Mouse (Mus musculus) neutrophil, adult 5-6 weeks (primary cell): ENCODE measurements around the gene Aox3. TPM values are rescaled to one million over a fixed set of nuclear protein-coding genes. Genes with fewer than 3 reads are reported as not detected.

ENCODE experiments used
- ATAC-seq: fragments of 151-379, 151-347 bp; 2 replicates; pipeline ENCODE4 v1.8.0; 2017; ENCODE audit warnings: mild to moderate bottlenecking, moderate TSS enrichment; ENCODE audit not compliant: insufficient number of reproducible peaks, poor library complexity, low FRiP score, severe bottlenecking; ENCODE audit errors: extremely low read depth
- total RNA-seq: library from RNA; stranded (forward); fragments of 200-1000 nt; gene quantifications from 2 replicates; pipeline ENCODE4 v1.2.3, GENCODE M21; 2017

Aox3 gene
- total RNA-seq, 1 experiment from 2014 or later: not detected

DNA sequence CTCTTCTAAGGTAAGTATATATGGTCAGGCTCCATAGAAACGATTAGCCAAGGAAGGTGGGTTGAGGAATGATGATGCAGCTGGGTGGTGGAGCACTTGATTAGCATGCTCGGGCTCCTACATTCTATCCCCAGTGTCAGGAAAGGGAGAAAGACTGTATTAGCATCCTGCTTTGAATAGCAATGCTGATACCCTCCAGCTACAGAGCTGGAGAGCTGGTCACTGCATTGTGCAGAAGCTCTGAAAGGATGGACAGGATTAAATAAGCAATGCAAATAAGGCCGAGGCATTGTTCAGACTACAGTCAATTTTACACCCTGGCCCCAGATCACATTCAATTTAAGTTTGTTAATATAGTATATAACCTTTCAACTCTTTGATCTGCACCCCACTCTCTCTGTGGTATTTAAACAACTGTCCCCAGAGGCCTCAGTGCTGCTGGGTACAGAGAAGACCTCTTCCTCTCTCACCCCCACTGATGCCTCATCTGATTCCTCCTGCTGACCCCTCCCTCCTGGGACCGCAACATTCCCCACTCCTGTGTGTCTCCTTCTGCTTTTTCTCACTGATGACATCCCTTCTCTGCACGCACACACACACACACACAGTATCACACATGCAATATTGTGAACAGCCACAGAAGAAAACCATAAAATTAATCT lies 75.7 kb downstream of the Aox3 start:
- no peak for ATAC-seq

DNA sequence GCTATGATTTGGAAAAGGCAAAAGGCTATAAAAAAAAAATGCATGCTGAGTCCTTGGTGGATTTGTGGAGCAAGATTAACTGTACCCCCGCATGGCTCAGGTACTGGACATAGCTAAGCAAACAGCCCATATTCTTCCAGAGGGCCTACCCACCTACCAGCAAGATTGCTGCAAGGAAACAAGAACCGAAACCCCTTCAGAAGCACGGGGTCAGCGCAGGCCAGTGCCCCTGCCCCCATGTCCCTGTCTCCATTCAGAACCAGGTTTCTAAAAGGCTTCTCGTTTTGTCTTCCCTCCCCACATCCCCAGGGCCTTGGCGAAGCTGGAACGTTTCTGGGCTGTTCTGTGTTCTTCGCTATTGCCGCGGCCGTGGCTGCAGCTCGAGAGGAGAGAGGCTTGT lies 81.4 kb downstream of the Aox3 start:
- no peak for ATAC-seq

- ATAC-seq: no peak
Observed at GRCm38 (mm10) chr1:58194988-58195387, 82.1 kb downstream of the Aox3 start.

DNA sequence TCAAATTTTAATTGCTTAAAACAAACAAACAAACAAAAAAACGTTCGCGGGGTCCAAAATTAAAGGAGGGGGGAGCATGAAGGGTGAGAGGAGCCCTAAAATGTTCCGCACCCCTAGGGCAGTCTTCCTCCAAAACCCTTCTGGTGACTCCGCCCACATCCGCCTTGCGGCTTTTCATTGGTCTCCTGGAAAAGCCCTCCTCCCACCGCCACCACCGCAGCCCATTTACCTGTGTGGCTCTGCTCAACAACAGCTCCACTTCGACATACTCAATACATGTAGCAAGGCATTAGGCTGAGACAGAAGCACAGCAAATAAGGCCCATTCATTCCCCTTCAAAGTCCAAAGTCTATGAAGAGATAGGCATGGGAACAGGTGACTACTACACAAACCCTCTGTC lies 82.6 kb downstream of the Aox3 start:
- no peak for ATAC-seq

- ATAC-seq: no peak
Observed at GRCm38 (mm10) chr1:58197023-58197422, 84.1 kb downstream of the Aox3 start.

DNA sequence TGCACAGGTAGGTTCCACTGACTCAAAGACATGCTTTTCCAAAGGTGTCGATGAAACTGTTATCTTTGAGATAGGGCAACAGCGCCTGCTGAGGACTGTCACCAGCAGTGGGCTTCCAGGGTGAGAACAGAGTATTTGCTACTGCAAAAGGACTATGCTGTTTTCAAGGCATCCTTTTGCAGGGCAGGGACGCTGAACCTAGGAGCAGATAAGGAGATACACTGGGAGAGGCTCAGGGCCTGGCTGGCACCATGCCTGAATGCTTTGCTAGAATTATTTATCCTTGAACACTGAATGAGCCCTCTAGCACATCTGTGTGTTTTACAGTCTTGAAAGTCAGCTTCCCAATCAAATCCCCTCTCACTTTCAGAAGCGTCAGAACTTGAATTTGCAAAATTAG lies 85.5 kb downstream of the Aox3 start:
- no peak for ATAC-seq

GRCm38 (mm10) chr1:58210203-58210602 lies 97.3 kb downstream of the Aox3 start, which contains the start of gene Aox4:
Aox4 (plus strand) TSS chr1:58210397.
- no peak for ATAC-seq

- no peak for ATAC-seq
Observed at GRCm38 (mm10) chr1:58212805-58213204, 99.9 kb downstream of the Aox3 start.

- ATAC-seq: no peak
Observed at GRCm38 (mm10) chr1:58213838-58214237, 100.9 kb downstream of the Aox3 start.

DNA sequence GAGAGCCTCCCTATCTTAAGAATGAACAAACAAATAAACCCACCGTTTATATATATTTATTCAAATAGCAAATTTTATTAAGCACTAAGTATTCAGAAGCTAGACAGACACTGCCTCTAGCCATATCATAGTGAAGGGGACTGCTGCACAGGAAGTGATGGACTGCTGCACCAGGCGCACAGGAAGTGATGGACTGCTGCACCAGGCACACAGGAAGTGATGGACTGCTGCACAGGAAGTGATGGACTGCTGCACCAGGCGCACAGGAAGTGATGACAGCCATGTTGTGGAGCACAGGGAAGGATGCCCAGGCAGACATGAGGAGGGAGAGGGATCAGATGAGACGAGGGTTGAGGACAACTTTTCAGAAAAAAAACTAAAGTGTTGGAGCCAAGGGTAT lies 102.4 kb downstream of the Aox3 start:
- ATAC-seq: no peak

GRCm38 (mm10) chr1:58215956-58216532 lies 103.1 kb downstream of the Aox3 start:
- ATAC-seq: no peak

DNA sequence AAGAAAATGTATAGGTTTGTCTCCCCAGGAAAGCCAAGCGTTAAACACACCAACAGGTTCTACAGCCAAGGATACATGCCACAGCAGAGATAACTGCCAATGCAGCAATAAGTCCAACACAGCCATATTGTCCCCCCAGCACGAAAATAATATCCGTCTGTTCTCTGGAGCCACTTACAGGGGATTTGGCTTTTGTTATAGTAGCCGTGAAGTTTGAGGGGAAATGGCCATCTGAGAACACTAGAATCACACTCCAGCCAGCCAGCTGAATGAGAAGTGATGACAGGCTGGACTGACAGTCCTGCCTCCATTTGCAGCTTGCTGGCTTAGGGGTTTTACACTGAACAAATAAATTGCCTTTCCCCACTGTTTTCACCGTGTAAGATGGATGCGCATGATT lies 108.1 kb downstream of the Aox3 start:
- no peak for ATAC-seq

DNA sequence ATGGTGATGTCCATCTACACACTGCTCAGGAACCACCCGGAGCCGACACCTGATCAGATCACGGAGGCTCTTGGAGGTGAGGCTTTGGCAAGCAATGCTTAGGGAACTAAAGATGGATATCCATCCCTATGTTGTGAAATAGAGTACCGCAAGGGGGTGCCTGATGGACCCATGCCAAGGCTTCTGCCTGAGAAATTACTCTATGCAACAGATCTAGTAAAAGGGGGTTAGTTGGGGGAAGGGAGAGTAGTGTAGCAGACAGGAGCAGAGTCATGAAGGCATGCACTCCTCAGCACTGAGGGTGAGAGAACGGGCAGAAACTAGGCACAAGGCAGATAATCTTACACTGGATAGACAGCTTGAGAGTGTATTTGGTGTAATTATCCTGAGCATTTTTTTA lies 108.9 kb downstream of the Aox3 start:
- no peak for ATAC-seq

DNA sequence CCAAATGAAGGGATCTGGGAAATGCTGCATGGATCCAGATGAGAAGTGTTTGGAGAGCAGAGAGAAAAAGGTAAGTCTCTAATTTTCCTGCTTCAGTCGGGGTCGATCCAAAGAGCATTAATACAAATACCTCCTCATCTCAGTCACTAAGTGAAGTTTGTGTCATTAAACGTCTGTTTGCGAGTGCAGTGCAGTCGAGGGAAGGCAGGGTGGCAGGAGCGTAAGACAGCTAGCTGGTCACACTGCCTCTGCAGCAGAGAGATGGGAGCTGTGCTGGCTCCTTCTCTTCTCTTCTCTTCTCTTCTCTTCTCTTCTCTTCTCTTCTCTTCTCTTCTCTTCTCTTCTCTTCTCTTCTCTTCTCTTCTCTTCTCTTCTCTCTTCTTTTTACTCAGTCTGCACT lies 115.2 kb downstream of the Aox3 start:
- no peak for ATAC-seq

- no peak for ATAC-seq
Observed at GRCm38 (mm10) chr1:58228916-58229315, 116.0 kb downstream of the Aox3 start.

- ATAC-seq: no peak
Observed at GRCm38 (mm10) chr1:58229774-58230173, 116.8 kb downstream of the Aox3 start.

DNA sequence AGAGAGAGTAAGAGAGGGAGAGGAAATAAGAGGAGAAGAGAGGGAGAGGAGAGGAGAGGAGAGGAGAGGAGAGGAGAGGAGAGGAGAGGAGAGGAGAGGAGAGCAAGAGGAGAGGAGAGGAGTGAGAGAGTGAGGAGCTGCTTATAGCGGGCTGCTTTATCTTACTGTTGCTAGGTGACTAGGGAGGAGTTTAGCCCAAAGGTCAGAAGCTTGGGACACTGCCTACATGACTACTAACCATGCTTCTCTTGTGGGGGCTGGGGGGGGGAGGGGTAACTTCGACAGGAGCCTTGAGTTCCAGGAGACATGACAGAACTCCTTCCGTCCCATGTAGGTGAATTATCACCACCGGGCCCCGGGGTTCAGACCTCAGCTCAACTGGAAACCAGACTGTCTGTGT lies 117.6 kb downstream of the Aox3 start:
- no peak for ATAC-seq

- no peak for ATAC-seq
Observed at GRCm38 (mm10) chr1:58235405-58235804, 122.5 kb downstream of the Aox3 start.

DNA sequence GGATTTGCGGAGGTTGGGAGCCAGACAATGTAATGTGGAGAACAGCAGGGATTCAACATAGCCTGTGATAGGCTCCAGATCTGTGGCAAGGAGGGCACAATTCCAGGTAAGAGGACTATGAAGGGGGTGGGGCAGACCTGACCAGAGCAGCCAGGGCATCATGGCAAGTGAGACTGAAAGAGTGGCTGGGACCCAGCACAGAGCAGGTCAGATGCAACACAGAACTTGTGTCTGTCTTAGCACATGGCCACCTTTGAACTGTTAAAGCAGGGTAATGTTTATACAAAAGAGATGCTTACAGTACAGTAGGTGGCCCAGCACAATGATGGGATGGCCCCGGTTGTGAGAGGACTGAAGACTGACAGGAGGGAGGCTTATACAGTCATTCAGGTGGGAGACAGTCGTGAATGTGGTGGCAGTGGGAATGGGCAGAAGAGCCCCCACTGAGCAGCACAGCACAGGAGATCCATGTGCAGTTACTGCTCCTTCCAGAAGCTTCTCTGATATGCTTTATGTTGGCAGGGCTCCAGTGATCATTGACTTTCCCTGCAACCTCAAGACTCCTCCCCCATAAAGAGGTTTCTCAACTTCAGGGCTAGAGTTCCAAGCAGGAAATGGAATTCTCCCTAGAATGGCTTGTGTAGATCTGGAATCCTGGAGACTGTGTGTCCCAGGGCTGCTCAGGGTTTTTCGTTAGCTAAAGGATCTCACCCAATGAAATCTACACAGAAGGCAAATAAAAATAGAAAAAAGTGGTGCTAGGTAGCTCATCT lies 124.8 kb downstream of the Aox3 start:
- ATAC-seq: no peak

GRCm38 (mm10) chr1:58238440-58238839 lies 125.5 kb downstream of the Aox3 start:
- no peak for ATAC-seq
